Mouse (Mus musculus) hindbrain, embryonic 14.5 days (tissue): ENCODE results near the gene Fbp1. TPM values are rescaled to one million over a fixed set of nuclear protein-coding genes. Genes with fewer than 3 reads are reported as not detected.

Experiments
- polyA plus RNA-seq: library from polyadenylated mRNA; unstranded; fragments of >200 nt; fragmentation: Nextera tagmentation; extraction: Ambion mirVana; gene quantifications from 2 replicates; pipeline ENCODE4 v1.2.1, GENCODE M21; 2014

Fbp1 gene
- polyA plus RNA-seq, 1 experiment from 2014 or later, result 0.60 TPM

Other genes with a start within 250 kb of the Fbp1 start
- gene Platr25, start 127.6 kb downstream of the Fbp1 start, polyA plus RNA-seq, result 36.9 and 37.1 TPM in 2 replicates
- gene Gm5141, start 102.5 kb downstream of the Fbp1 start, polyA plus RNA-seq, result 8.2 and 10.5 TPM in 2 replicates
- 0.30 and 0.87 TPM in 2 replicates for gene Fbp2, start 29.9 kb downstream of the Fbp1 start, polyA plus RNA-seq
- gene 2010111I01Rik, start 76.6 kb upstream of the Fbp1 start, polyA plus RNA-seq, result 29.6 and 32.6 TPM in 2 replicates